In genomic region chr16:90220892-90221431, GRCm38 (mm10) we compare ENCODE assay signal across 8 mouse cellular contexts. TPM values are rescaled to one million over a fixed set of nuclear protein-coding genes. Genes with fewer than 3 reads are reported as not detected.
DNase-seq lines count a peak whose midpoint lies in the region; ATAC-seq and TF ChIP-seq lines count a peak whose summit lies in the region.

No protein-coding gene starts in this region.

- H3K9ac ChIP-seq in kidney, embryonic 15.5 days, result peak overlapping the region; percentile 92
- peak overlapping the region; percentile 95 for H3K9ac ChIP-seq in embryonic facial prominence, embryonic 13.5 days
- peak overlapping the region; percentile 97 for H3K9ac ChIP-seq in liver, adult 2 months (ENCODE audit: low read depth, low read length)
- peak overlapping the region; percentile 89 for H3K9ac ChIP-seq in neural tube, embryonic 12.5 days

- in situ Hi-C loops in Patski (cut with MboI; ENCODE audit: low pct_unique_long_range_greater_than_20kb), result no loop called here

- H3K4me1 ChIP-seq in kidney, embryonic 15.5 days, result peaks cover 21% of the 10 kb centered on the region
- peaks cover 27% of the 10 kb centered on the region for H3K4me1 ChIP-seq in embryonic facial prominence, embryonic 13.5 days
- peaks cover 20% of the 10 kb centered on the region for H3K4me1 ChIP-seq in liver, adult 2 months (ENCODE audit: control insufficient read depth, insufficient read depth, low read length)
- H3K4me1 ChIP-seq in neural tube, embryonic 12.5 days, result peaks cover 14% of the 10 kb centered on the region

- intact Hi-C loops in heart, postnatal 10 days (cut with DNase I), result loop anchor here (1.0 to 5.0 kb wide), 2 partner anchors 24 to 61 kb away; partner anchors contain the start of gene Scaf4

- POLR2A ChIA-PET in Patski (lab: Charles Lee), result no interaction called here

- peaks cover 15% of the 10 kb centered on the region; the same call in 1 of the 2 replicates for H3K79me2 ChIP-seq in liver, adult 2 months (ENCODE audit: control insufficient read depth, insufficient read depth, low read length)

- peak overlapping the region; percentile 94 for H3K27ac ChIP-seq in kidney, embryonic 15.5 days
- H3K27ac ChIP-seq in embryonic facial prominence, embryonic 13.5 days, result peak overlapping the region; percentile 93
- H3K27ac ChIP-seq in liver, adult 2 months (replicated peaks; ENCODE audit: insufficient read depth, low read depth, low read length), result peak overlapping the region; percentile 93
- peak overlapping the region; percentile 69; the same call in 1 of the 2 replicates for H3K27ac ChIP-seq in neural tube, embryonic 12.5 days

- H3K9me3 ChIP-seq in kidney, embryonic 15.5 days (replicated peaks), result no peaks in the 10 kb centered on the region
- H3K9me3 ChIP-seq in embryonic facial prominence, embryonic 13.5 days, result no peaks in the 10 kb centered on the region
- H3K9me3 ChIP-seq in neural tube, embryonic 12.5 days, result no peaks in the 10 kb centered on the region

- peak; percentile 86 for ATAC-seq in kidney, embryonic 15.5 days (replicated peaks; ENCODE audit: low FRiP score)
- ATAC-seq in Patski, result peak; percentile 70
- ATAC-seq in embryonic facial prominence, embryonic 13.5 days (ENCODE audit: insufficient number of reproducible peaks, insufficient read depth, low FRiP score, low TSS enrichment, low read depth), result peak; percentile 81
- ATAC-seq in neural tube, embryonic 12.5 days (ENCODE audit: low FRiP score, low read depth), result peak; percentile 89

- peaks cover 31% of the 10 kb centered on the region for H3K36me3 ChIP-seq in kidney, embryonic 15.5 days
- H3K36me3 ChIP-seq in embryonic facial prominence, embryonic 13.5 days, result peaks cover 27% of the 10 kb centered on the region
- peaks cover 32% of the 10 kb centered on the region for H3K36me3 ChIP-seq in liver, adult 2 months (ENCODE audit: control insufficient read depth, insufficient read depth, low read length)
- peaks cover 20% of the 10 kb centered on the region for H3K36me3 ChIP-seq in neural tube, embryonic 12.5 days

- TF ChIP-seq CTCF in Patski (IDR thresholded peaks at IDR 0.05), result no peak
- TF ChIP-seq CTCF in liver, adult 2 months (IDR thresholded peaks at IDR 0.05; ENCODE audit: low read depth, low read length), result no peak

- CTCF ChIA-PET in Patski (lab: Charles Lee), result interaction anchor here (0.9 kb wide), 1 partner anchor 10 kb away, joined by 5 read pairs; no protein-coding TSS in a partner anchor

- H3K4me3 ChIP-seq in kidney, embryonic 15.5 days (replicated peaks), result peak overlapping the region; percentile 80
- H3K4me3 ChIP-seq in embryonic facial prominence, embryonic 13.5 days, result peak overlapping the region; percentile 96
- H3K4me3 ChIP-seq in liver, adult 2 months (ENCODE audit: insufficient read depth, low read depth, low read length), result peak overlapping the region; percentile 90
- H3K4me3 ChIP-seq in neural tube, embryonic 12.5 days, result peak overlapping the region; percentile 73

- DNase-seq in kidney, adult 11 months, result no peak
- no peak for DNase-seq in Patski (ENCODE audit: low read depth, low spot score)
- DNase-seq in heart, postnatal 10 days, result peak; percentile 64 to 68
- peak; percentile 75 for DNase-seq in liver, adult 2 months (ENCODE audit: extremely low read depth, low read depth, low spot score)
- no peak for DNase-seq in cerebellum, postnatal 10 days

- under 1% methylated on average over 51 of the region's 52 CpGs for WGBS in kidney, embryonic 15.5 days
- WGBS in embryonic facial prominence, embryonic 13.5 days, result under 1% methylated on average over 51 of the region's 52 CpGs
- under 1% methylated on average over 51 of the region's 52 CpGs for WGBS in liver, adult 2 months
- under 1% methylated on average over 51 of the region's 52 CpGs for WGBS in neural tube, embryonic 12.5 days

- H3K27me3 ChIP-seq in kidney, embryonic 15.5 days, result no peaks in the 10 kb centered on the region
- no peaks in the 10 kb centered on the region for H3K27me3 ChIP-seq in Patski
- H3K27me3 ChIP-seq in embryonic facial prominence, embryonic 13.5 days, result no peaks in the 10 kb centered on the region
- H3K27me3 ChIP-seq in liver, adult 2 months (ENCODE audit: control insufficient read depth, insufficient read depth, low read length), result no peaks in the 10 kb centered on the region
- H3K27me3 ChIP-seq in neural tube, embryonic 12.5 days (replicated peaks), result no peaks in the 10 kb centered on the region

- no peak for TF ChIP-seq POLR2A in liver, adult 2 months (IDR thresholded peaks at IDR 0.05; ENCODE audit: extremely low read depth, insufficient read depth, low read length)

- peak overlapping the region; percentile 77 for H3K4me2 ChIP-seq in kidney, embryonic 15.5 days
- peak overlapping the region; percentile 85 for H3K4me2 ChIP-seq in embryonic facial prominence, embryonic 13.5 days
- H3K4me2 ChIP-seq in neural tube, embryonic 12.5 days (replicated peaks), result peak overlapping the region; percentile 75

RNA-seq across cellular contexts. Expression of gene Sod1, which starts 0.4 kb away (rescaled TPM):
- 1,196 and 1,217 TPM in 2 replicates for polyA plus RNA-seq in kidney, embryonic 15.5 days (2015; fragmentation: Nextera tagmentation; extraction: Ambion mirVana)
- 720 TPM for polyA plus RNA-seq in Patski (2021)
- 977 and 991 TPM in 2 replicates for polyA plus RNA-seq in embryonic facial prominence, embryonic 13.5 days (2015; fragmentation: Nextera tagmentation; extraction: Ambion mirVana)
- total RNA-seq in heart, postnatal 10 days (2021), result 100 to 1,000 TPM; 520 to 541 TPM
- 1,217 and 1,360 TPM in 2 replicates for total RNA-seq in liver, adult 2 months (2014; rRNA removed)
- 1,719 and 1,927 TPM in 2 replicates for polyA plus RNA-seq in liver, adult 2 months (2012; rRNA removed)
- polyA plus RNA-seq in neural tube, embryonic 12.5 days (2016; fragmentation: Nextera tagmentation; extraction: Ambion mirVana), result 755 and 767 TPM in 2 replicates

Comparison
In these comparisons a context has a peak if more than half of its experiments do, and no peak if none do; other contexts are left out.
1. DNase-seq: peak in heart, postnatal 10 days (2 of 2) and liver, adult 2 months (single experiment); none in kidney, adult 11 months (single experiment), Patski (single experiment) and cerebellum, postnatal 10 days (0 of 2).
2. Peak in every context shown above with its lines, with median percentiles within 50 percentile points of each other: ATAC-seq, H3K27ac ChIP-seq, H3K4me2 ChIP-seq, H3K4me3 ChIP-seq and H3K9ac ChIP-seq.